Mouse (Mus musculus) spleen, adult 2 months (tissue): ENCODE data around the gene Glipr1. TPM values are rescaled to one million over a fixed set of nuclear protein-coding genes. Genes with fewer than 3 reads are reported as not detected.

Experiments used
- DNase-seq, 2 experiments: peaks; one replicate each; pipeline versions ENCODE4 v3.0.0 to v3.0.0-alpha.2; 2012 to 2021; ENCODE audit warnings: low spot score in 2 of 2, low read depth in 1 of 2
- H3K27ac ChIP-seq: fragments of 200-500 bp; 2 replicates; pipeline ENCODE4 v1.5.1; 2012; ENCODE audit warnings: low read length, inconsistent platforms; ENCODE audit not compliant: insufficient read depth
- H3K27me3 ChIP-seq: fragments of 200-500 bp; 2 replicates; pipeline ENCODE4 v1.6.1; 2012; ENCODE audit warnings: mild to moderate bottlenecking, moderate library complexity, low read length, inconsistent platforms; ENCODE audit not compliant: control insufficient read depth, insufficient read depth
- H3K36me3 ChIP-seq: fragments of 200-500 bp; 2 replicates; pipeline ENCODE4 v1.6.1; 2012; ENCODE audit warnings: mild to moderate bottlenecking, low read length, inconsistent platforms; ENCODE audit not compliant: control insufficient read depth, insufficient read depth
- H3K4me1 ChIP-seq: fragments of 200-500 bp; 2 replicates; pipeline ENCODE4 v1.6.1; 2011; ENCODE audit warnings: inconsistent platforms; ENCODE audit not compliant: control insufficient read depth, insufficient read depth, insufficient read length
- H3K4me3 ChIP-seq: fragments of 200-500 bp; 2 replicates; pipeline ENCODE4 v1.5.1; 2011; ENCODE audit warnings: mild to moderate bottlenecking, inconsistent platforms; ENCODE audit not compliant: insufficient read depth, insufficient read length; ENCODE audit errors: extremely low read depth
- CTCF ChIP-seq: fragments of 200-500 bp; IDR thresholded peaks from 2 replicates; pipeline ENCODE4 v1.5.1; 2011; ENCODE audit warnings: mild to moderate bottlenecking, inconsistent platforms; ENCODE audit not compliant: insufficient read depth, insufficient read length, insufficient replicate concordance; ENCODE audit errors: extremely low read depth
- POLR2A ChIP-seq: fragments of 200-500 bp; IDR thresholded peaks from 2 replicates; pipeline ENCODE4 v1.6.1; 2011; ENCODE audit warnings: low read depth, low read length, inconsistent platforms
- WGBS: fragments of 180-500 bp; shearing (Covaris S2); methylation state at CpG from one replicate; pipeline ENCODE4 v1.1.7; 2018; 5-methylcytosine and 5-hydroxymethylcytosine counted together
- polyA plus RNA-seq: library from polyadenylated mRNA; depleted of rRNA; stranded (reverse); fragments of >200 nt; gene quantifications from 2 replicates; pipeline ENCODE4 v1.2.3, GENCODE M21; 2012

Gene Glipr1
- polyA plus RNA-seq, 1 experiment = 30.3 TPM

GRCm38 (mm10) chr10:111995803-111996548 is 6.5 kb downstream of the Glipr1 start:
- no peaks in the 10 kb centered on the region for H3K27me3 ChIP-seq
- 11% methylated on average over 11 of the region's 11 CpGs for WGBS
- peak in 1 of 2 experiments; percentile 62 for DNase-seq
- peaks cover 1% of the 10 kb centered on the region for H3K36me3 ChIP-seq
- H3K4me1 ChIP-seq = peaks cover 9% of the 10 kb centered on the region; the same call in 1 of the 2 replicates
- H3K27ac ChIP-seq = peak overlapping the region; percentile 38
- TF ChIP-seq POLR2A = no peak
- TF ChIP-seq CTCF = no peak
- peak overlapping the region; percentile 55 for H3K4me3 ChIP-seq

- Histone ChIP-seq H3K27me3 (no peaks in the 10 kb centered on the region), H3K36me3 (peaks cover 47% of the 10 kb centered on the region), H3K4me1 (no peaks in the 10 kb centered on the region), H3K27ac (no peak overlapping the region), H3K4me3 (no peak overlapping the region)
- WGBS = 84% methylated on average over 6 of the region's 6 CpGs
- TF ChIP-seq POLR2A = no peak
- TF ChIP-seq CTCF = no peak
- no peak for DNase-seq
Observed at GRCm38 (mm10) chr10:111986453-111986852, 16.0 kb downstream of the Glipr1 start.

- DNase-seq = no peak
- Histone ChIP-seq H3K4me1 (no peaks in the 10 kb centered on the region), H3K36me3 (peaks cover 50% of the 10 kb centered on the region), H3K27me3 (no peaks in the 10 kb centered on the region), H3K27ac (no peak overlapping the region), H3K4me3 (no peak overlapping the region)
- TF ChIP-seq POLR2A = no peak
- no peak for TF ChIP-seq CTCF
- 91% methylated on average over 5 of the region's 5 CpGs for WGBS
Observed at GRCm38 (mm10) chr10:111983070-111983469, 19.4 kb downstream of the Glipr1 start.

GRCm38 (mm10) chr10:111977584-111977983 is 24.8 kb downstream of the Glipr1 start:
- TF ChIP-seq CTCF (peak; percentile 80; the same call in 1 of the 2 replicates), POLR2A (no peak)
- WGBS = 37% methylated on average over 5 of the region's 5 CpGs
- no peak overlapping the region for H3K27ac ChIP-seq
- H3K36me3 ChIP-seq = peaks cover 24% of the 10 kb centered on the region
- H3K27me3 ChIP-seq = no peaks in the 10 kb centered on the region
- H3K4me1 ChIP-seq = peaks cover 2% of the 10 kb centered on the region; the same call in 1 of the 2 replicates
- H3K4me3 ChIP-seq = no peak overlapping the region
- DNase-seq = peak in 1 of 2 experiments; percentile 54

GRCm38 (mm10) chr10:111972542-111973361 is 29.7 kb downstream of the Glipr1 start, which contains the start of gene Krr1:
Gene Krr1 (plus strand): TSS chr10:111972664.
- peak within 1 kb of the TSS; percentile 70 for H3K27ac ChIP-seq

GRCm38 (mm10) chr10:111971929-111972328 is 30.5 kb downstream of the Glipr1 start:
- WGBS = 88% methylated on average over 3 of the region's 3 CpGs
- Histone ChIP-seq H3K27me3 (no peaks in the 10 kb centered on the region), H3K4me1 (peaks cover 2% of the 10 kb centered on the region; the same call in 1 of the 2 replicates), H3K36me3 (0 out of 2 replicates have a peak, but pooled peaks cover 2% of the 10 kb centered on the region), H3K4me3 (no peak overlapping the region), H3K27ac (no peak overlapping the region)
- TF ChIP-seq POLR2A = no peak
- TF ChIP-seq CTCF = no peak
- no peak for DNase-seq

More at GRCm38 (mm10) chr10:111972542-111973361, 29.7 kb downstream of the Glipr1 start, which contains the start of gene Krr1:
- no peaks in the 10 kb centered on the region for H3K27me3 ChIP-seq
- H3K36me3 ChIP-seq = peaks cover 4% of the 10 kb centered on the region; the same call in 1 of the 2 replicates
- peak; percentile 81 to 95 for DNase-seq
- peaks cover 2% of the 10 kb centered on the region; the same call in 1 of the 2 replicates for H3K4me1 ChIP-seq
- peak within 1 kb of the TSS; percentile 83 for H3K4me3 ChIP-seq
- under 1% methylated on average over 51 of the region's 51 CpGs for WGBS
- TF ChIP-seq POLR2A (no peak), CTCF (no peak)
